Comparison of ENCODE assay signal across 8 mouse cellular contexts in the genomic region with DNA sequence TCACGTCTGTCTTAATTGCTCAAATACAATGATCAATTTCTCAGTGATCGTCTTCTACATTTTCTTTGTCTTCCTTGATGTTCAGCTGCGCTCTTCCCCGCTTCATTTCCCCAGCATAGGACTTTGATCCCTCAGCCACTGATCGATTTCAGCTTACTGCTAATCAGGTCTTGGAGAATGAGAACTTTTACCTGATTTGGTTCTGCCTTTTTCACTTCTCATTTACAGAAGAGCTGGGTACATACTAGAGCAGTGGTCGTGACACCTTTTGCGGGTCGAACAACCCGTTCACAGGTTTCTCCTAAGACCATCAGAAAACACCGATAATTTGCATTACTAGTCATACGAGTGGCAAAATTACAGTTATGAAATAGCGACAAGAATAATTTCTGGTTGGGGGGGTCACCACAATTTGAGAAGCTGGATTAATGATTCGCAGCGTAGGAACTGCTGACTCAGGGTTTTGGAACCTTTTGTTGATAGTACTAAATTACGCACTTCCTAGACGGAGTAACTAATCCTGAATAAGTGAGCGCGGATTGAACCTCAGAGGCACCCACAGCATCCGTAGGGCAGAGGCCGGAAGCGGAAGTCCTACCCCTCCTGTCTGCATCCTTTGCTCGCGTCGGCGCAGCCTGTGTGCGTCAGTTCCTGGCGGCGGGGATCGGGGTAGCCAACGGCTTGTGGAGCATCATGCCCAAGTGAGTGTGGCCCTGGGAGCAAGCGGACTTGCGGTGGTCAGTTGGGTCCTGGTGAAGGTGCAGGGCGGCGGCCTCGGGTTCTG. TPM values are rescaled to one million over a fixed set of nuclear protein-coding genes. Genes with fewer than 3 reads are reported as not detected.
DNase-seq lines count a peak whose midpoint lies in the region; ATAC-seq and TF ChIP-seq lines count a peak whose summit lies in the region.

No protein-coding gene starts in this region.

- H3K27ac ChIP-seq in gastrocnemius, adult 2 months, result peak overlapping the region; percentile 92
- peak overlapping the region; percentile 62 for H3K27ac ChIP-seq in hindbrain, postnatal 0 days
- H3K27ac ChIP-seq in left cerebral cortex, adult 2 months, result peak overlapping the region; percentile 89

- H3K27me3 ChIP-seq in hindbrain, postnatal 0 days (ENCODE audit: insufficient read depth, low read length), result no peaks in the 10 kb centered on the region

- no peaks in the 10 kb centered on the region for H3K4me1 ChIP-seq in hindbrain, postnatal 0 days (ENCODE audit: insufficient read depth, low read length)

- peak; percentile 2; the same call in 1 of the 2 replicates for TF ChIP-seq CTCF in gastrocnemius, adult 2 months (IDR thresholded peaks at IDR 0.05)
- TF ChIP-seq CTCF in hindbrain, postnatal 0 days (IDR thresholded peaks at IDR 0.05; ENCODE audit: low read depth), result no peak
- no peak; the same call in 1 of the 2 replicates for TF ChIP-seq CTCF in left cerebral cortex, adult 2 months (IDR thresholded peaks at IDR 0.05)

- intact Hi-C loops in gastrocnemius, adult 2 months (cut with DNase I), result loop anchor here (1.0 to 5.0 kb wide), 2 partner anchors 18 to 68 kb away; partner anchors contain the start of genes Anks1 and Taf11
- intact Hi-C loops in left cerebral cortex, adult 2 months (cut with DNase I), result loop anchor here (1.0 to 10.0 kb wide), 4 partner anchors 19 to 707 kb away; partner anchors contain the start of genes Anks1, D17Wsu92e, Pacsin1 and Taf11

- DNase-seq in ZHBTc4 (ENCODE audit: low read depth, low spot score), result peak; percentile 97
- peak; percentile 97 for DNase-seq in gastrocnemius, adult 2 months
- peak; percentile 98 for DNase-seq in hindbrain, postnatal 0 days (ENCODE audit: low spot score)
- peak; percentile 96 to 97 for DNase-seq in left cerebral cortex, adult 2 months (ENCODE audit: extremely low spot score in 1 of 2, low spot score in 2 of 2)
- peak; percentile 98 for DNase-seq in right cerebral cortex, adult 2 months (ENCODE audit: low spot score in 2 of 2)
- peak; percentile 96 for DNase-seq in urinary bladder, postnatal 14 days (ENCODE audit: low spot score)

- peak; percentile 100 for ATAC-seq in common myeloid progenitor, adult 5-6 weeks (replicated peaks; ENCODE audit: low read depth, poor library complexity, severe bottlenecking)
- peak; percentile 99 for ATAC-seq in hindbrain, postnatal 0 days
- peak; percentile 100 for ATAC-seq in megakaryocyte, adult 5-6 weeks (ENCODE audit: poor library complexity, severe bottlenecking)

- H3K4me2 ChIP-seq in hindbrain, postnatal 0 days (ENCODE audit: low read depth, low read length), result peak overlapping the region; percentile 65

- 2% methylated on average over 35 of the region's 35 CpGs for WGBS in hindbrain, postnatal 0 days

- H3K36me3 ChIP-seq in hindbrain, postnatal 0 days (ENCODE audit: insufficient read depth, low read length), result peaks cover 19% of the 10 kb centered on the region

- H3K9me3 ChIP-seq in hindbrain, postnatal 0 days (ENCODE audit: low read length), result no peaks in the 10 kb centered on the region

- peak overlapping the region; percentile 64 for H3K9ac ChIP-seq in hindbrain, postnatal 0 days (replicated peaks; ENCODE audit: low read length)

- H3K4me3 ChIP-seq in gastrocnemius, adult 2 months, result peak overlapping the region; percentile 99
- peak overlapping the region; percentile 56 for H3K4me3 ChIP-seq in hindbrain, postnatal 0 days (ENCODE audit: low read length)
- H3K4me3 ChIP-seq in left cerebral cortex, adult 2 months, result peak overlapping the region; percentile 88

RNA-seq across cellular contexts. Expression of gene Snrpc, which starts 1.7 kb away (rescaled TPM):
- total RNA-seq in common myeloid progenitor, adult 5-6 weeks (2017), result 116 and 132 TPM in 2 replicates
- total RNA-seq in gastrocnemius, adult 2 months (2021), result 10 to 100 TPM; 68.3 to 71.2 TPM
- 124 and 146 TPM in 2 replicates for total RNA-seq in hindbrain, postnatal 0 days (2014; rRNA removed)
- 235 TPM in 2 replicates for polyA plus RNA-seq in hindbrain, postnatal 0 days (2015; fragmentation: Nextera tagmentation; extraction: Ambion mirVana)
- total RNA-seq in left cerebral cortex, adult 2 months (2021), result 10 to 100 TPM; 43.4 to 49.8 TPM
- total RNA-seq in megakaryocyte, adult 5-6 weeks (2015), result 109 and 136 TPM in 2 replicates
- total RNA-seq in megakaryocyte, adult 5-6 weeks (2017), result 97.1 and 98.6 TPM in 2 replicates

RNA-seq across cellular contexts. Expression of gene Uhrf1bp1, which starts 16.6 kb away (rescaled TPM):
- 10.5 and 13.1 TPM in 2 replicates for total RNA-seq in common myeloid progenitor, adult 5-6 weeks (2017)
- 10 to 100 TPM; 25.9 to 26.0 TPM for total RNA-seq in gastrocnemius, adult 2 months (2021)
- 18.1 and 19.9 TPM in 2 replicates for total RNA-seq in hindbrain, postnatal 0 days (2014; rRNA removed)
- 3.4 and 3.6 TPM in 2 replicates for polyA plus RNA-seq in hindbrain, postnatal 0 days (2015; fragmentation: Nextera tagmentation; extraction: Ambion mirVana)
- total RNA-seq in left cerebral cortex, adult 2 months (2021), result 10 to 100 TPM; 20.3 to 20.8 TPM
- total RNA-seq in megakaryocyte, adult 5-6 weeks (2015), result 2.6 and 3.5 TPM in 2 replicates
- total RNA-seq in megakaryocyte, adult 5-6 weeks (2017), result 3.0 and 3.1 TPM in 2 replicates

RNA-seq across cellular contexts. Expression of gene D17Wsu92e, which starts 19.2 kb away (rescaled TPM):
- total RNA-seq in common myeloid progenitor, adult 5-6 weeks (2017), result 59.1 and 69.4 TPM in 2 replicates
- total RNA-seq in gastrocnemius, adult 2 months (2021), result 100 to 1,000 TPM; 182 to 201 TPM
- 73.4 and 89.6 TPM in 2 replicates for total RNA-seq in hindbrain, postnatal 0 days (2014; rRNA removed)
- 10.3 and 10.5 TPM in 2 replicates for polyA plus RNA-seq in hindbrain, postnatal 0 days (2015; fragmentation: Nextera tagmentation; extraction: Ambion mirVana)
- total RNA-seq in left cerebral cortex, adult 2 months (2021), result 100 to 1,000 TPM; 219 to 228 TPM
- total RNA-seq in megakaryocyte, adult 5-6 weeks (2015), result 40.4 and 43.6 TPM in 2 replicates
- 60.4 and 72.7 TPM in 2 replicates for total RNA-seq in megakaryocyte, adult 5-6 weeks (2017)

Comparison
In these comparisons a context has a peak if more than half of its experiments do, and no peak if none do; other contexts are left out.
1. Peak in every context shown above with its lines: DNase-seq, ATAC-seq, H3K4me3 ChIP-seq and H3K27ac ChIP-seq.